Mouse (Mus musculus): ENCODE results near the gene Baz2b. TPM values are rescaled to one million over a fixed set of nuclear protein-coding genes. Genes with fewer than 3 reads are reported as not detected.

The Baz2b gene
- polyA plus RNA-seq, 1 experiment from 2014 or later = 55.1 TPM

GRCm38 (mm10) chr2:60096625-60097024 is 113.0 kb downstream of the Baz2b start:
- Histone ChIP-seq H3K36me3 (peaks cover 6% of the 10 kb centered on the region), H3K4me1 (no peaks in the 10 kb centered on the region), H3K9me3 (no peaks in the 10 kb centered on the region), H3K4me3 (no peak overlapping the region), H3K27ac (no peak overlapping the region), H3K27me3 (ENCODE audit: insufficient read depth, poor library complexity, severe bottlenecking) (no peaks in the 10 kb centered on the region)
- WGBS = 91% methylated on average over 4 of the region's 4 CpGs
- DNase-seq (ENCODE audit: low spot score) = no peak

GRCm38 (mm10) chr2:60090280-60090679 is 119.4 kb downstream of the Baz2b start:
- Histone ChIP-seq H3K27me3 (ENCODE audit: insufficient read depth, poor library complexity, severe bottlenecking) (no peaks in the 10 kb centered on the region), H3K4me3 (no peak overlapping the region), H3K36me3 (peaks cover 9% of the 10 kb centered on the region; the same call in 1 of the 2 replicates), H3K27ac (no peak overlapping the region), H3K4me1 (peaks cover 20% of the 10 kb centered on the region), H3K9me3 (no peaks in the 10 kb centered on the region)
- no peak for DNase-seq (ENCODE audit: low spot score)
- WGBS = 83% methylated on average over 6 of the region's 6 CpGs

- Histone ChIP-seq H3K27me3 (ENCODE audit: insufficient read depth, poor library complexity, severe bottlenecking) (no peaks in the 10 kb centered on the region), H3K9me3 (no peaks in the 10 kb centered on the region), H3K4me3 (no peak overlapping the region), H3K27ac (0 out of 2 replicates have a peak overlapping the region, but pooled peaks have one; percentile 16), H3K36me3 (peaks cover 9% of the 10 kb centered on the region; the same call in 1 of the 2 replicates), H3K4me1 (peaks cover 24% of the 10 kb centered on the region)
- DNase-seq (ENCODE audit: low spot score) = no peak
- 80% methylated on average over 15 of the region's 15 CpGs for WGBS
Observed at GRCm38 (mm10) chr2:60089528-60090247, 120.0 kb downstream of the Baz2b start.

GRCm38 (mm10) chr2:60088785-60089527 is 120.7 kb downstream of the Baz2b start:
- peak overlapping the region; percentile 59; the same call in 1 of the 2 replicates for H3K27ac ChIP-seq
- WGBS = 89% methylated on average over 14 of the region's 14 CpGs

GRCm38 (mm10) chr2:60086197-60086903 is 123.3 kb downstream of the Baz2b start:
- no peak for DNase-seq (ENCODE audit: low spot score)
- no peaks in the 10 kb centered on the region for H3K9me3 ChIP-seq
- H3K27me3 ChIP-seq (ENCODE audit: insufficient read depth, poor library complexity, severe bottlenecking) = no peaks in the 10 kb centered on the region
- H3K36me3 ChIP-seq = peaks cover 9% of the 10 kb centered on the region; the same call in 1 of the 2 replicates
- peaks cover 35% of the 10 kb centered on the region for H3K4me1 ChIP-seq
- no peak overlapping the region for H3K4me3 ChIP-seq
- H3K27ac ChIP-seq = no peak overlapping the region
- WGBS = 68% methylated on average over 8 of the region's 8 CpGs

More at GRCm38 (mm10) chr2:60088785-60089527, 120.7 kb downstream of the Baz2b start:
- peaks cover 26% of the 10 kb centered on the region for H3K4me1 ChIP-seq
- H3K36me3 ChIP-seq = peaks cover 9% of the 10 kb centered on the region; the same call in 1 of the 2 replicates
- no peaks in the 10 kb centered on the region for H3K9me3 ChIP-seq
- H3K27me3 ChIP-seq (ENCODE audit: insufficient read depth, poor library complexity, severe bottlenecking) = no peaks in the 10 kb centered on the region
- DNase-seq (ENCODE audit: low spot score) = no peak
- H3K4me3 ChIP-seq = no peak overlapping the region

- peaks cover 40% of the 10 kb centered on the region for H3K4me1 ChIP-seq
- H3K4me3 ChIP-seq = no peak overlapping the region
- peaks cover 6% of the 10 kb centered on the region; the same call in 1 of the 2 replicates for H3K36me3 ChIP-seq
- DNase-seq (ENCODE audit: low spot score) = no peak
- H3K27me3 ChIP-seq (ENCODE audit: insufficient read depth, poor library complexity, severe bottlenecking) = no peaks in the 10 kb centered on the region
- H3K9me3 ChIP-seq = no peaks in the 10 kb centered on the region
- 95% methylated on average over 1 of the region's 1 CpGs for WGBS
- H3K27ac ChIP-seq = no peak overlapping the region; the same call in 1 of the 2 replicates
Observed at GRCm38 (mm10) chr2:60084823-60085222, 124.8 kb downstream of the Baz2b start.

GRCm38 (mm10) chr2:60082984-60083636 is 126.5 kb downstream of the Baz2b start:
- Histone ChIP-seq H3K9me3 (no peaks in the 10 kb centered on the region), H3K4me1 (peaks cover 32% of the 10 kb centered on the region), H3K4me3 (no peak overlapping the region), H3K36me3 (no peaks in the 10 kb centered on the region), H3K27me3 (ENCODE audit: insufficient read depth, poor library complexity, severe bottlenecking) (no peaks in the 10 kb centered on the region), H3K27ac (no peak overlapping the region)
- DNase-seq (ENCODE audit: low spot score) = no peak
- WGBS = 63% methylated on average over 7 of the region's 7 CpGs

GRCm38 (mm10) chr2:60082225-60082624 is 127.4 kb downstream of the Baz2b start:
- no peaks in the 10 kb centered on the region for H3K27me3 ChIP-seq (ENCODE audit: insufficient read depth, poor library complexity, severe bottlenecking)
- WGBS = 87% methylated on average over 4 of the region's 4 CpGs
- peaks cover 32% of the 10 kb centered on the region for H3K4me1 ChIP-seq
- H3K9me3 ChIP-seq = no peaks in the 10 kb centered on the region
- no peak overlapping the region for H3K4me3 ChIP-seq
- no peaks in the 10 kb centered on the region for H3K36me3 ChIP-seq
- no peak for DNase-seq (ENCODE audit: low spot score)
- no peak overlapping the region for H3K27ac ChIP-seq

GRCm38 (mm10) chr2:60080831-60081230 is 128.8 kb downstream of the Baz2b start:
- no peak for DNase-seq (ENCODE audit: low spot score)
- no peaks in the 10 kb centered on the region for H3K9me3 ChIP-seq
- no peak overlapping the region for H3K4me3 ChIP-seq
- 64% methylated on average over 4 of the region's 4 CpGs for WGBS
- H3K36me3 ChIP-seq = no peaks in the 10 kb centered on the region
- no peak overlapping the region for H3K27ac ChIP-seq
- peaks cover 28% of the 10 kb centered on the region for H3K4me1 ChIP-seq
- no peaks in the 10 kb centered on the region for H3K27me3 ChIP-seq (ENCODE audit: insufficient read depth, poor library complexity, severe bottlenecking)

- DNase-seq (ENCODE audit: low spot score) = no peak
- Histone ChIP-seq H3K36me3 (peaks cover 11% of the 10 kb centered on the region; the same call in 1 of the 2 replicates), H3K27me3 (ENCODE audit: insufficient read depth, poor library complexity, severe bottlenecking) (no peaks in the 10 kb centered on the region), H3K4me3 (no peak overlapping the region), H3K9me3 (no peaks in the 10 kb centered on the region), H3K27ac (no peak overlapping the region), H3K4me1 (peaks cover 14% of the 10 kb centered on the region)
- WGBS = 81% methylated on average over 9 of the region's 9 CpGs
Observed at GRCm38 (mm10) chr2:60077631-60078030, 132.0 kb downstream of the Baz2b start.

- H3K27ac ChIP-seq = no peak overlapping the region
- H3K4me3 ChIP-seq = no peak overlapping the region
- DNase-seq (ENCODE audit: low spot score) = no peak
- no peaks in the 10 kb centered on the region for H3K27me3 ChIP-seq (ENCODE audit: insufficient read depth, poor library complexity, severe bottlenecking)
- H3K9me3 ChIP-seq = no peaks in the 10 kb centered on the region
- H3K4me1 ChIP-seq = peaks cover 17% of the 10 kb centered on the region
- 59% methylated on average over 7 of the region's 7 CpGs for WGBS
- H3K36me3 ChIP-seq = peaks cover 11% of the 10 kb centered on the region; the same call in 1 of the 2 replicates
Observed at GRCm38 (mm10) chr2:60076800-60077199, 132.8 kb downstream of the Baz2b start.

- Histone ChIP-seq H3K4me1 (peaks cover 18% of the 10 kb centered on the region), H3K27me3 (ENCODE audit: insufficient read depth, poor library complexity, severe bottlenecking) (no peaks in the 10 kb centered on the region), H3K36me3 (peaks cover 11% of the 10 kb centered on the region; the same call in 1 of the 2 replicates), H3K27ac (no peak overlapping the region), H3K4me3 (no peak overlapping the region), H3K9me3 (no peaks in the 10 kb centered on the region)
- DNase-seq (ENCODE audit: low spot score) = no peak
- WGBS = 34% methylated on average over 1 of the region's 1 CpGs
Observed at GRCm38 (mm10) chr2:60076025-60076424, 133.6 kb downstream of the Baz2b start.

Measured in heart, embryonic 10.5 days (tissue).